Mouse (Mus musculus): ENCODE results near the gene Gm49630. TPM values are rescaled to one million over a fixed set of nuclear protein-coding genes. Genes with fewer than 3 reads are reported as not detected.
A peak's percentile ranks its signal among the peaks of the same experiment; 100 is the strongest.
"Not testable (repeated sequence)": the region's sequence is repeated elsewhere in the genome, so short reads cannot be mapped to it uniquely, and the experiment has no call there.

Gene Gm49630
- not detected in 2 replicates for polyA plus RNA-seq (2015; fragmentation: Nextera tagmentation; extraction: Ambion mirVana)

DNA sequence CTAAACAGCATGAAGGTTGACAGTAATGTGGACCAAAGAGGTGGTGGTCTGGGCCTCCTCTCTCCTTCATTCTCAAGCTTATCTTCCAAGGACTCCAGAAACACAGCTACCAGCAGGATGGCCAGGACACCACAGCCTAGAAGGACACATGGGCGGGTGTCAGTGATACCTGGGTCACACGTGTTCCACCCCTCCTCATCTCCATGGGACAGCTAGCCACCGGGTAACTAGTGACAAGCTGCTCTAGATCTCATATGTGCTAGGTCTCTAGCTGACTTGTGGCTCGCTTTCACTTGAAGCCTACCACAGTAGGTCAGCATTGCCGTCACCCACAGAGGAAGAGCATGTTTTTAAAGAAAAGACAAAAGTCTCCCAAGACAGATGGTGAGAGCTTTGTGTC is at the start of gene Gm49630:
Gene Gm49630, minus strand, starts transcription at position 101 of the 400 bp plus-strand sequence.
- 79% methylated on average over 4 of the region's 5 CpGs for WGBS
- not testable (repeated sequence) for H3K27ac ChIP-seq; H3K9ac ChIP-seq; H3K36me3 ChIP-seq; ATAC-seq (replicated peaks; ENCODE audit: low FRiP score); H3K27me3 ChIP-seq; H3K4me1 ChIP-seq; H3K4me3 ChIP-seq (replicated peaks); H3K4me2 ChIP-seq; H3K9me3 ChIP-seq (replicated peaks)

DNA sequence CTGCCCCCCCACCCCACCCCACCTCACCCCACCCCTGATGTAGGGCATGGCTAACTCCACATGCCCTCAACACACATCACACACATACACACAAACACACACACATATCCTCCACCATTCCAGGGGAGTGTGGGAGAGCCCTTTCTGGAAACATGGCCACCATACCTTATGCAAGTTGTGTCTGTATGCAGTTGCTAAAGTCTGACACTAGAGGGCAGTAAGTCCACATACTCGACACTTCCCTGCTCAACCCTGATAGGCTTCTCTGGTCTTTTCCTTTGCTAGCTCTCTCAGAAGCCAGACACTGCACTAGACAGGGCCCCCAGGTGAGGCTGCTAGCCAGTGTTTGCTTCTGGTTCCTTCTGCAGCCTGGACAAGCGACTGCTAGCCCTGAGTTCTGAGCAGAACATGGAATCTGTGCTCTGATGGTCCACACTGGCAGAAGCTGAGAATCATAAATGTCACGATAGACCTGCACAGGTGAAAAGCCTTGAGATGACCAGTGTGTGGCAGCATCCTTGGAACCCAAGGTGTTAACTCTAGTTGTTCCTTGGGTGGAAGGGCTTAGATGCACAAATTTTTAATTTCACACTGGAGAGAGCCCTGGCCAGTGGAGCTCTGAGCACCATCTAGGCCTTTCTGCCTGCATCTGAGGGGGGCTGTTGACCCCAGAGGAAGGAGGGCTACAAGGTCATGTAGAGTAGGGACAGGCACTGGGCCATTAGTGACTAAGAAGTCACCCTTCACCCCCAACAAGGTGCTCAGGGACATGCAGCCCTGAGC is 48.6 kb upstream of the Gm49630 start:
- ATAC-seq (replicated peaks; ENCODE audit: low FRiP score) = peak; percentile 82
- not testable (repeated sequence) for H3K27me3 ChIP-seq; H3K9me3 ChIP-seq (replicated peaks); H3K9ac ChIP-seq; H3K4me3 ChIP-seq (replicated peaks); H3K4me1 ChIP-seq; H3K36me3 ChIP-seq; H3K4me2 ChIP-seq; H3K27ac ChIP-seq
- 6% methylated on average over 2 of the region's 3 CpGs for WGBS

DNA sequence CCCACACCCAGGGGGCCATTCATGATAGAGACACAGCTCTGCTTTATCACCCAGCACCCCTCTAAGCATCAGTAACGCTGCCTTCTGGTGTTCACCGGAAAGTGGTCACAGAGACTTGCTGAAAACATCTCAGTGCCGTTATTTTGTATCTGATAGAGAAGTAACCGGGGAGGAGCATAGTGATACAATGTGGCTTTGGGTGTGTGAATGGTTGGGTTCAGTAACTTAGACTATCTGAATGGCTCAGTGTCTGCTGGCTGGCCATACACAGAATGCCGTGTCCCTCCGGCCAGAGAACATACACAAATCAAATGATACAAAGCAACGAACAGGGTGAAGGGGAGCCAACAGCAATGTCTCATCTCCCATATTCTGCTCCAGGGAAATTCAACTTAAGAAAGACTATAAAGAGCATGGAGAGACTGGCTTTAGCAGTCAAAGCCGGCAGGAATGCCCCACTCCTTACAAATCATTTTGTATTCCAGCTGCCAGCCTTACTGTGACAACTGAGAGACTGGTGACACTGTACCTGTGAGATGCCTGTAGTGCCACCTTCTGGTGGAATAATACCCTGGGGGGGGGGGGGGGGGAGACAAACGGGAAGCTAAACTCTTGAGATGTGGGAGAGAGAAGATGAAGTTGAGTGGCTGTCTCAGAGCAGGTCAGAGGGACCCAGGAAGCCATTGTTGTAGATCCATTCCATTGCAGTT is 43.0 kb upstream of the Gm49630 start:
- H3K4me3 ChIP-seq (replicated peaks); ATAC-seq (replicated peaks; ENCODE audit: low FRiP score): not testable (repeated sequence)
- WGBS = 79% methylated on average over 8 of the region's 9 CpGs

DNA sequence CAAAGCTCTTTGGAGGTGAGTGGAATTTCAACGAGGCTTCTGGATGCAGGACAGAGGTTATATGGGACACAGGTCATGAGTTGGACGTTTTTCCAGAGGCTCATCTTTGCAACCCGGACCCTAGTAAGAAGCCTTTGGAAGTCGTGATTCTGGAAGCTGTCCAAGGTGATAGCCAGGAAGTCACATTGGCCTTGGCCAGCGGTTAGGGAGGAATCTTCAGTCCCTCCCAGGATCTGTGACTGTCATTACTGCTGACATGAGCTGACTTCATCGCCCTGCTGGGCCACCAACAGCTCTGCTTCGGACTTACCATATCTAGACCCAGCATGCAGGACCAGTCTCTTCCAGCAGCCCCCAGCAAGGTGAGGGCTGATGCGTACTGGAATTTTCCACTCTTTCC is 41.6 kb upstream of the Gm49630 start:
- 71% methylated on average over 8 of the region's 8 CpGs for WGBS
- not testable (repeated sequence) for H3K4me1 ChIP-seq; H3K9ac ChIP-seq; H3K4me3 ChIP-seq (replicated peaks); H3K27ac ChIP-seq; H3K9me3 ChIP-seq (replicated peaks); H3K27me3 ChIP-seq; H3K4me2 ChIP-seq; H3K36me3 ChIP-seq; ATAC-seq (replicated peaks; ENCODE audit: low FRiP score)

More for the DNA sequence above, 43.0 kb upstream of the Gm49630 start:
- H3K9ac ChIP-seq; H3K27ac ChIP-seq; H3K27me3 ChIP-seq; H3K4me2 ChIP-seq; H3K36me3 ChIP-seq; H3K9me3 ChIP-seq (replicated peaks); H3K4me1 ChIP-seq: not testable (repeated sequence)

DNA sequence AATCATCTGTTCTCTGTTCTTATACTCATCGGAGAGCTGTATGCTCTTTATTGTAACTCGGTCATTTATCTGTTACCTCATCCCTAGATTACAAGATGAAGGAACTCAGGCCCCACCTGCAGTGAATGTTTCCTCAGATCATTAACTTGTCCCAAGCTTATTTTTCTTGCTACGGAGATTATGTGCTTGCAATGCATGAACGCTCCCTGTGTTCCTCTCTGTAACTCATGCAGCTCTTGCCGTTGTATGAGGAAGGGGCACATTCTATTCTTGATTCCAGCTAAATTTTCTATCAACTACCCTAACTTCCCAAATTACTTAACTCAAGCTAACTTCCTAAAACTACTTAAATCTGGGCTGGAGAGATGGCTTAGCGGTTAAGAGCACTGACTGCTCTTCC is 28.0 kb upstream of the Gm49630 start:
- H3K4me2 ChIP-seq; H3K36me3 ChIP-seq; H3K4me3 ChIP-seq (replicated peaks); H3K9me3 ChIP-seq (replicated peaks); H3K27ac ChIP-seq; H3K9ac ChIP-seq; H3K27me3 ChIP-seq; H3K4me1 ChIP-seq: not testable (repeated sequence)
- WGBS = 46% methylated on average over 6 of the region's 6 CpGs
- ATAC-seq (replicated peaks; ENCODE audit: low FRiP score) = peak; percentile 60; the same call in 1 of the 2 replicates

DNA sequence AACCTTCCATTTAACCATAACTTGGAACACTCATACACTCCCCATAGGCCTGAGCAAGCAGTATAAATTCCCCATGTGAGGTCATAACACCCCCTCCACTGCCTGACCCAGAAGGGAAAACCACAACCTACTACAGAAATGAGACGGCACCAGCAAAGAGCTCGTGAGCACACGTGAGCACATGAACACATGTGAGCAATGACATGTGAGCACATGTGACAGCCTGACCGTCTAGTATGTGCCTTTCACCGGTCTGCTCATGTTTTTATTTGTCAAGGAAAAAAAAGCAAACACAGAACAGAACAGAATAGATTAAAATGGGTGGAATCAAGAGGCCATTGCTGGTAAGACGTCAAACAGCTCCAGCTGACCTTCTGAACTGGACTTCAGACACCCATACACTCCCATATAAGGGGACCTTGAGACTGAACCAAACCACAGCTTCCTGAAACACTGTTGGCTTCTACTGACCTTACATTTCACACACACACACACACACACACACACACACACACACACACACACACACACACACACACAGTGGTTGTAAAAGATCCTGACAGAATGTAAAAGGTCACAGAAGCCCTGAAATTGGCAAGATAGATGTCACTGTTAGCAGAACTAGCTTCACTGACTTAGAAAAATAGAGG is 26.5 kb upstream of the Gm49630 start:
- not testable (repeated sequence) for H3K9me3 ChIP-seq (replicated peaks); ATAC-seq (replicated peaks; ENCODE audit: low FRiP score); H3K4me1 ChIP-seq; H3K9ac ChIP-seq; H3K4me3 ChIP-seq (replicated peaks); H3K27ac ChIP-seq; H3K27me3 ChIP-seq; H3K4me2 ChIP-seq; H3K36me3 ChIP-seq
- 72% methylated on average over 6 of the region's 6 CpGs for WGBS

DNA sequence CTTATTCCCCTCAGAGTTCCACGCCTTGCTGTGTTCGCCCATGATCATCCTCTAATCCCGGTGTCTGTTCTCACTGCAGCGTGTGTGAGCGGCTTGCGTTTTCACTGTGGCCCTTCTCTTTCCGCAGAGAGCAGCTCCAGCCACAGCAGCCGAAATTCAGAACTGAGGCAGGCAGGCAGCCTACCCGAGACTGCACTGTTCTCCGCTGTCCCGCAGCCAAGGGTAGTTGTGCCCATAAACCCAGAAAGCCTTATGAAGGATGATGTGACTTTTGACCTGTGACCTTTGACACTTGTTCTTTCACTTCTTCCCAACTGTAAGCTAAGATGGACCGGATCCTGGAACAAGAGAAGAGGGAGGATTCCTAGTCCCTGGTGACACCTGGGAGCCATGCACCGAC is 25.3 kb upstream of the Gm49630 start:
- H3K27ac ChIP-seq; H3K27me3 ChIP-seq; H3K36me3 ChIP-seq; H3K9me3 ChIP-seq (replicated peaks); H3K9ac ChIP-seq; H3K4me1 ChIP-seq; H3K4me3 ChIP-seq (replicated peaks); ATAC-seq (replicated peaks; ENCODE audit: low FRiP score); H3K4me2 ChIP-seq: not testable (repeated sequence)
- 68% methylated on average over 13 of the region's 13 CpGs for WGBS

DNA sequence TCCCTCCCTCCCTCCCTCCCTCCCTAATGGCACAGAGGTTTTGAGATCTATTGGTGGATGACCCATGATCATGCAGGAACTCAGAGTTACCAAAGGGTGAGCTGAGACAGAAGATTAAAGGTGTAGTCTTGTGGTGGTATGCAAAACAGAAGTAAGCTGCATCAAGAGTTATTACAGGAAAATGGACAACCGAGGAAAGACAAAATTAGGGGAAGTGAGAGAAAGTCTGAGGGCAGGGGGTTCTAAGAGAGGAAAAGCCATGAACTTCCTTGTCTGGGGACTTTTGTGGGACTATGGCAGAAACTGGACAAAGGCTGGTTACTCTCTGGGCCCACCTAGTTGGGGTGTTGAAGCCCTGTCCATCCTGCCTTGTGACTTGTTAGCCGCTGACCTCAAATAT is 24.5 kb upstream of the Gm49630 start:
- not testable (repeated sequence) for H3K9me3 ChIP-seq (replicated peaks); H3K27me3 ChIP-seq; ATAC-seq (replicated peaks; ENCODE audit: low FRiP score); H3K4me2 ChIP-seq; H3K4me1 ChIP-seq; H3K4me3 ChIP-seq (replicated peaks); H3K36me3 ChIP-seq; H3K9ac ChIP-seq; H3K27ac ChIP-seq
- WGBS = no CpG with 5 or more reads among the region's 2 CpGs

DNA sequence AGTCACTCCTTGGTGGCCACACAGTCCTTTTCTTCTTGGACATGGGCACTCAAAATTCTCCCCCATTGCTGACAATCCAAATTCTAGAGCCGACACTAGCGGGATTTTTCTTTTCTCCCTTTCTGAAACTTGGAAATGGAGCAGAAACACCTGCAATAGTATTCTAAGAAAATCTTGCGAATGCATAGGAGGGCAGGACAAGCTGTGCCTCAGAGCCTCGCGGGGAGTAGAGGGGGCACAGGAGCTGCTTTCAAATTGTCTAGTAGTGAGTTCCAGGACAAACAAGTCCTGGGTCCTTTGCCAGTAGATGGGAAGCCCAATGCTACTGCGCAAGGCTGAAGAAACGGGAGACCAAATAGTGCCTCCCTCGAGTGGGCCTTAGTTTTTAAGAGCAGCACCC is 23.9 kb upstream of the Gm49630 start:
- H3K27ac ChIP-seq; H3K9ac ChIP-seq; H3K4me2 ChIP-seq; ATAC-seq (replicated peaks; ENCODE audit: low FRiP score); H3K4me3 ChIP-seq (replicated peaks); H3K27me3 ChIP-seq; H3K36me3 ChIP-seq; H3K4me1 ChIP-seq; H3K9me3 ChIP-seq (replicated peaks): not testable (repeated sequence)
- 89% methylated on average over 8 of the region's 8 CpGs for WGBS

DNA sequence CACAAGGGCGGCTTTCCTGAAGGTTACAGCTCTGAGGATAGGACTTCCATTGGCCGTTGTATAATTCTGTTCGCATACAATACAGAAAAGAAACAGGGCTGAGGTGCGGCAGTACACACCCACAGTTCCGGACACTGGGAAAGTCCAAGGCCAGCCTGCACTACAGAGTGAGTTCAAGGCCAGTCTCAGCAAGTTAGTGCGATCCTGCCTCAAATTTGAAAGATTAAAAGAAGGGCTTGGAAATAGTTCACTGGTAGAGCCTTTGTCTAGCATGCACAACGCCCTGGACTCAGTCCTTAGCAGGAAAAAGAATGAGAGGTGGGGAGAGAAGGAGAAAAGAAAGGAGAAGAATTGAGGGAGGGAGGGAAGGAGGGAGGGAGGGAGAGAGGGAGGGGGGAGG is 23.3 kb upstream of the Gm49630 start:
- not testable (repeated sequence) for H3K9me3 ChIP-seq (replicated peaks); H3K4me3 ChIP-seq (replicated peaks); ATAC-seq (replicated peaks; ENCODE audit: low FRiP score); H3K9ac ChIP-seq; H3K4me2 ChIP-seq; H3K27ac ChIP-seq; H3K27me3 ChIP-seq; H3K4me1 ChIP-seq; H3K36me3 ChIP-seq
- WGBS = 92% methylated on average over 7 of the region's 7 CpGs

DNA sequence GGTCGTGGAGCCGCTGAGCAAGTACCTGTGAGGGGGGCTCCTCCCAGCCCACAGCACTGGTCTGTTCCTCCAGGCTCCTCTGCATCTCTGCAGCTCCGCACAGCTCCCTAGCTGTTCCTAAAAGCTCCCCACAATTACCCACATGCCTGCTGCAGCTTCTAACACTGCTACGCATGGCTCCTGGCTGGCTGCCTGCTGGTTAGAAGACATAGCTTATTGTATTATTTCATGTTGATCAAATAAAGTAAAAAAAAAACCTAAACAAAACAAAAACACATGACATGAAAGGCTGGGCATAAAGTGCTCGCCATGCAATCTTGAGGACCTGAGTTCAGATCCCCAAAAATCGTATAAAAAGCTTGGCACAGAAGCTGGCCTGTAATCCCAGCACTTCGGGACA is 18.1 kb upstream of the Gm49630 start:
- WGBS = 78% methylated on average over 7 of the region's 7 CpGs
- H3K9ac ChIP-seq = not testable (repeated sequence)

DNA sequence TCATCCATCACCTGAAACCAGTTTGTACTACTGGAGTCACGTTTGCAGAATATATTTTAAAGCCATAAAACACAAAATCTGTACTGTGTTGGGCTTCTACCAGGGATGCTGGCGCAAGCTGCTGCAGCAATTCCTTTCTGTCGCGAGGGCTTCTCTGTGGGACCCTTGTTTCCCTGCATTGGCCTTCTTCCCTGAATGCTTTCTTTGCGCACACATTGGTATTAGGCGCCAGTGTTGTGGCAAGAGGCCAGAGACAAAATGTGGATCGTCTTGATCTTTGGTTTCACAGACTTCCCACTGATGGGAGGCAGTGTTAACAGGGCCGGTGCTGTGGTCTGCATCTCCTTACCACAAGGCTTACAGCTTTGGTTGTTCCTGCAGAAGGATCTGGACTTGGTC is 17.2 kb upstream of the Gm49630 start:
- not testable (repeated sequence) for ATAC-seq (replicated peaks; ENCODE audit: low FRiP score); H3K36me3 ChIP-seq; H3K9me3 ChIP-seq (replicated peaks); H3K4me2 ChIP-seq; H3K27me3 ChIP-seq; H3K4me3 ChIP-seq (replicated peaks); H3K4me1 ChIP-seq; H3K9ac ChIP-seq; H3K27ac ChIP-seq
- 81% methylated on average over 8 of the region's 8 CpGs for WGBS

More for the DNA sequence above, 18.1 kb upstream of the Gm49630 start:
- H3K9me3 ChIP-seq (replicated peaks); H3K27ac ChIP-seq; H3K27me3 ChIP-seq; H3K4me2 ChIP-seq; H3K4me1 ChIP-seq; H3K36me3 ChIP-seq; ATAC-seq (replicated peaks; ENCODE audit: low FRiP score); H3K4me3 ChIP-seq (replicated peaks): not testable (repeated sequence)

All from kidney, embryonic 15.5 days (tissue).